Mouse (Mus musculus) adrenal gland (tissue): ENCODE data around the gene Slc18a3.

Experiments
- intact Hi-C: fragments of 180-260 bp; cut with DNase I; formaldehyde crosslinking; loops from one replicate; pipeline ENCODE4 v1.15.1; 2025

Slc18a3 gene

DNA sequence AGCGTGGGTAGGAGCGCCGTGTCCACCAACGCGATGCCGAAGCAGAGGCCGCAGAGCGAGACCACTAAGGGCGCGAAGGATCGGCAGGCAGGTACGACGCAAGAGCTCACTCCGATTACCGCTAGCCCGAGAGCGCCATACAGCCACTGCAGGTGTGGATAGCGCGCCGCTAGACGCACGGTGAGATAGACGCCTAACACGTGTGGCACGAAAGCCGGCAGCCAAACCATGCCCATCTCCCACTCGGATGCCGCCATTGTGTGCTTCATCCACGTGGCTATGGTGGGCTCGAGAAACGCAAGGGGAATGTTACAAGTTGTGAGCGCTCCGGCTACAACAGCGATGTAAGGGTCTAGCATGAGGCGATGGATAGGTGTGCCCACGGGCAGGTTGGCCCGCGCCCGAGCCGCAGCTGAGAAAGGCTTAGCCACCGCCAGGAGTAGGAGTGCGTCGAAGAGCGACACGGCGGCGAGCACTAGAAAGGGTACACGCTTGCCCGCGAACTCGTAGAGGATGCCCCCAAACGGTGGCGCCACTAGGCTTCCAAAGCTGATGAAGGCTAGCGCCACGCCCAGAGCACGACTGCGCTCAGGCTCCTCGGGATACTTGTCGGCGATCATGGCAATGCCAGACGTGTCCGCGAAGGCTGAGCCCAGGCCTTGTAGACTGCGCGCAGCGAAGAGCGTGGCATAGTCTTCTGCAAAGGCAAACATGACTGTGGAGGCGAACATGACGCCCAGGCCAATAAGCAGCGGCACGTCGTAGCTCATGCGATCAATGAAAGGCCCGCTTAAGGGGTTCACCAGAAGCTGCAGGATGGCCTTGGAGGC lies 1.2 kb downstream of the Slc18a3 start:
- intact Hi-C loops, result no loop called here

DNA sequence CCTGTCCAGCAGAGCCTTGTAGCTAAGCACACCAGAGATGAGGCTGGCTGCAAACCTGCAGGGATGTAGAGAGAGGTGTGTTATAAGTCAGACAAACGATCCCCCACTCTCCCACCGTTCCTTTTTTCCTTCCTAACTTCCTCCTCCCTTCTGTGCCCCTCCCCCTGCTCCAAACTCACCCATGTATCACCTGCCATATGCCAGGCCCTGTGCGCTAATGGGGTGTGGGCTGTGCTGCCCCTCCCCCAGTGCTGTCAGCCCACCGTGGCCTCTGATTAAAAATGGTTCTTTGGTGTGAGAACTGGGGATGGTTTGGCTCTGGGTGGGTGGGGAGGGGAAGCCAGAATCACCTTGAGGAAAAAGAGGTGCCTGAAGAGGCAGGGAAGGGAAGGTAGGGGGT lies 12.1 kb downstream of the Slc18a3 start:
- intact Hi-C loops, result no loop called here

DNA sequence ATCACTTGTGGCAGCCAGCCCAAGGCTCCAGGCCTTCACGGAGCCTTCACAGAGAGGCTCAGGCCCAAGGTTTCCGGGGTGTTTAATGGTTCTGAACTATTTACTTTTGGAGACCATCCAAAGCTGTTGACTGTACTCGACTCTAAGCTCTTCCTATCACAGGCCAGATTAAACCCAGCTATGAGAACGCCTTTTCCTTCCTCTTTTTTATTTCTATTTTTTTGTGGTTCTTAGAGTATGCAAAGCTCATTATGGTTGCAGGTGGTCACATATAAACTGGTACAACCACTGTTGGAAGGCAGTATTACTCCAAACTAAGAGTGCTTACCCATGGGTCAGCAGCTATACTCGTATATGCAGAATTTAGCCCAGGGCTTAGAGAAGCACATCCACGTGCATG lies 17.7 kb downstream of the Slc18a3 start:
- intact Hi-C loops, result no loop called here

DNA sequence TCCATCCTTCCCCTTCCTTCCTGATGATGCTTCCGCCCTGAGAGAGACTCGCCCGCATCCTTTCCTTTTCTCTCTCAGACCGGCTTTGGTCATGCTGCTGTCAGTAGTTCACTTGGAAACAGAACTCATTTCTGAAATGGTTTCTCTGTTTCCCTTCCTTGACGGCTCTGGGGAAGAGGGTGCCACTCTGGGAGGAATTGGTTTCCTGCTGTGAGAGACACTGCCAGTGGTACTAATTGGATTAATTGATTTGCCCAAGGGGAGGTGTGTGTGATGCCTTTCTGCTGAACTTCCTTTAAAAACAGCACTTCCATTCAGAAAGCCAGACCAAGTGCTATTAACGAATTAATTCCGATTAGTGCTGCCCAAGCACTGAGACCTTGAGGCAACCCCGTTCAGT lies 21.2 kb downstream of the Slc18a3 start:
- intact Hi-C loops, result no loop called here

DNA sequence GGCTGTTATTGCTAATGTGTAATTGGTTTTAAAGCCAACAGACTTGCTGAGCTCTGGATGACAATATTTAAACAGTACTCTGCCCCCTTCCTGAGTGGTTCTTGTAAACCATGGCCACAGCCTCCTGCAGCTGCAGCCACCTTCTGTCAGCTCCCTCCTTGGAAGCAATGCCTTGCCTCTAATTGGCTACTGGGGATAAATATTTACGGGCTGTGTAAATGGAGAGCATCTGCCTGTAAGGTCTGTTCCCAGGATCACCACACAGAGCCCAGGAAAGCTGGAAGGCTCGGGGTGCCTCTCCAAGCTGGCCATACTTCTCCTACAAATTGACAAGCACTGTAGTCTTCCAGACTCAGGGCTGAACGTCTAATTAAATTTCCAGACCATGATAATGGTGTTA lies 24.9 kb downstream of the Slc18a3 start:
- intact Hi-C loops, result no loop called here

DNA sequence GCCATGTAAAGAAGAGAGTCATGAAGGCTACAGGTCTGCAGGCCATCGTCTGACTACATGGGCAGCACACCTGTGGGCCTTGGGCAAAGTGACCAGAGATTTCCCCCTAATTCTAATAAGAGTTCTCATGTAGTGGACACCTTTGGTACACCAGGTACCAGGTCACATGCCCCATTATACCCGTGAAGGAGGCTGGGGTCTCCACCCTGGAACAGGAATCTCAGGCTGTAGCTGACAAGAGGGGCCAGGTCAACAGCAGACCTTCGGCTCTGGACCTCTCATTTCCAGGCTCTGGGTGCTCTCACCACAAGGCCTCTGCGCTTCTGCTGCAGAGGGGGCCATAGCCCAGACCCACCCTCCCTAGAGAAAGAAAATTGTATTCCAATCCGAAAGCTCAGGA lies 25.3 kb downstream of the Slc18a3 start:
- intact Hi-C loops, result no loop called here

DNA sequence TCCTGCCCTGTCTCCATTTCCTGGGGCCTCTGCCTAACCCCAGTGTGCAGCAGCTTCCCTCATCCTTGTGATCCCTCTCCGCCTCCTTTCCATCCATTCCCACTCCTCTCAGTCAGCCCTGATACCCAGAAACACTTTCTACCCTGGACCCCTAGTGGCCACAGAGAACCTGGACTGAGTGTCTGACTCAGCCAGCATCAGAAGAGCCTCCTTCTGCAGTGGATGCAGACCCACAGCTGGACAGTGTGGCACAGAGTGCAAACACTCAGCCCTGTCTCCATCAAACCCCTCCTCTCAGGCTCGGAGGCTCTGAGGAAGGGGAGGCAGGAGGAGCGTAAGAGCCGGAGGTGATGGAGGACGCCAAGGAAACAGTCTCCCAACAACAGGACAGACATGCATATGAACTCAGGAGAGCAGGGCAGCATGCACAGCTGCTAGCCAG lies 27.3 kb downstream of the Slc18a3 start:
- intact Hi-C loops, result no loop called here

DNA sequence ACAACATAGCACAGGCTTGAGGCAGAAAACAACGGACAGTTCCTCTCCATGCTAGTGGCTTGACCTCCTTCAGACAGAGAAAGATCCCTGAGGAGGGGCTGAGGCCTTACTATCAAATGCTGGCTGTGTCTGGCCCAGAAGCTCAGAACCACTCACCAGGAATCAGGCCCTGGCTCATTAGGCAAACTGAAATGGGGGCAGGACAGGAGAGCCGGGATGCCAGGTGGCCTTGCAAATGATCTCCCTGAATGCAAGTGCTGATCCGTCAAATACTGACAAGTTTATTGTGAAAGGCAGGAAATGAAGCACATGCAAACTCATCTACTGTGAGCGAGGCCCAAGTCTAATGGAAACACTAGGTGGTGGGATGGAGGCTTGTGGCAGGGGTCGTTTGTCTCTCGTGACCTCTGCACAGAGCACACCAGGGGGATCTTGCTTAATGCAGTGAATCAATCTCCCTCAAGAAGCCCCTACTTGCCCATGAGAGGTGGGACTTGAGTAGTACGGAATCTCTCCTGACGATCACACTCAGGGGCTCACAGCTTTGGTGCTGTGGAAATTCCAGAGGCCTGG lies 35.5 kb downstream of the Slc18a3 start:
- intact Hi-C loops, result no loop called here

DNA sequence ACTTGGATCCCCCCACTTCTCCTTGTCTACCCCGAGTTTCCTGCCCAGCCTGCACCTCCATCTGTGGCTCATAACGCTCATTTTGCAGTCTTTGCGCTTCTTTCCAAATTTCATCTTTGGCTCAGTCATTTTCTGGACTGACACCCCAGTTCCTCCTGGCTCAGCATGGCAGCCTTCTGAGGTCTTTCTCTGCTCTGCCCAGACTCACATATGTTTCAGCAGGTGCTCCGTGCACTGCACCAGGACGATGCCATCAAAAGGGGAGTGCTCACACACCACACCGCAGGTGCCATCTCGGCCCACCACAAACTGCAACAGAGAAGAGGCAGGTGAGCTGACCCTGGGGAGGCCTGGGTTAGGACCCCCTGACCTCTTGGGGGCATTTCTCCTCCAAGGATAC lies 40.7 kb downstream of the Slc18a3 start:
- intact Hi-C loops, result no loop called here

DNA sequence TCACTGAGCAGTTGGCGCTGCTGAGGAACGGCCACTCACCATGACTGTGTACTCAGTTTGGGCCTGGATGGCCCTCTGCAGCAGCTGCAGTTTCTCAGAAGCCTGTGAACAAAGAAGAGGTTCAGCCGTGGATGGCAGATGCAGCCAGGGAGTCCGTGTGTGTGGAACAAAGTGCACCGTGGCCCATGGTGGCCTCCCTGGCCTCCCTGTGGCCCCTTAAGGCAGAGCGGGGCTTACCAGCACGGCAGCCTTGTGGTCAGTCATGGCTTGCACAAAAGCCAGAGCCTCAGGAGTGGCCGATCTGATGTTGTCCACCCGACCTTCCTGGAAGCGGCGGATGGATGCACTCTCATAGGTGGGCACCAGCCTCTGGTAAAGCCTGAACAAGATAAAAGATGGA lies 45.9 kb downstream of the Slc18a3 start:
- intact Hi-C loops, result no loop called here
